Mouse (Mus musculus) MEL (cell line): Measurements from ENCODE around the gene Mrrf.

Experiments used
- CTCF ChIP-seq, 3 experiments: IDR thresholded peaks in 2 of 3; conservative IDR thresholded peaks in 1 of 3; 2 replicates each; pipeline ENCODE4 v1.5.1; 2011 to 2012; ENCODE audit warnings: low read length in 3 of 3, low read depth in 2 of 3, mild to moderate bottlenecking in 2 of 3, improper control_type of control experiment in 1 of 3, inconsistent platforms in 1 of 3, mixed read lengths in 1 of 3, moderate library complexity in 1 of 3; ENCODE audit not compliant: control insufficient read depth in 1 of 3, insufficient read depth in 1 of 3, poor library complexity in 1 of 3, severe bottlenecking in 1 of 3
- E2F4 ChIP-seq: IDR thresholded peaks from 2 replicates; pipeline ENCODE4 v1.6.1; 2011; ENCODE audit warnings: low read depth, low read length, improper control_type of control experiment, borderline replicate concordance
- ELF1 ChIP-seq: IDR thresholded peaks from 2 replicates; pipeline ENCODE4 v1.6.1; 2014; ENCODE audit warnings: low read depth, mild to moderate bottlenecking, inconsistent platforms, low read length, improper control_type of control experiment, moderate library complexity
- EP300 ChIP-seq, 2 experiments: IDR thresholded peaks; 2 replicates each; pipeline ENCODE4 v1.6.1; 2011; ENCODE audit warnings: improper control_type of control experiment in 2 of 2, low read length in 2 of 2, low read depth in 1 of 2, mild to moderate bottlenecking in 1 of 2
- HCFC1 ChIP-seq: IDR thresholded peaks from 2 replicates; pipeline ENCODE4 v1.6.1; 2012; ENCODE audit warnings: low read depth, mild to moderate bottlenecking, inconsistent platforms, low read length, improper control_type of control experiment, moderate library complexity
- KAT2A ChIP-seq: conservative IDR thresholded peaks from 2 replicates; pipeline ENCODE4 v1.6.1; 2012; ENCODE audit warnings: low read depth, low read length, improper control_type of control experiment, inconsistent platforms
- MAX ChIP-seq: IDR thresholded peaks from 2 replicates; pipeline ENCODE4 v1.6.1; 2011; ENCODE audit warnings: low read length, improper control_type of control experiment
- RAD21 ChIP-seq: IDR thresholded peaks from 2 replicates; pipeline ENCODE4 v1.6.1; 2011; ENCODE audit warnings: mild to moderate bottlenecking, low read depth, low read length, improper control_type of control experiment
- TBP ChIP-seq: IDR thresholded peaks from 2 replicates; pipeline ENCODE4 v1.8.0; 2011; ENCODE audit warnings: low read depth, low read length, improper control_type of control experiment
- ZC3H11A ChIP-seq: IDR thresholded peaks from 2 replicates; pipeline ENCODE4 v1.6.1; 2012; ENCODE audit warnings: low read depth, mild to moderate bottlenecking, inconsistent platforms, low read length, improper control_type of control experiment
- ZKSCAN1 ChIP-seq: IDR thresholded peaks from 2 replicates; pipeline ENCODE4 v1.6.1; 2012; ENCODE audit warnings: low read depth, mild to moderate bottlenecking, inconsistent platforms, low read length, improper control_type of control experiment, moderate library complexity
- ZNF384 ChIP-seq: IDR thresholded peaks from 2 replicates; pipeline ENCODE4 v1.6.1; 2012; ENCODE audit warnings: low read depth, mild to moderate bottlenecking, inconsistent platforms, low read length, improper control_type of control experiment

- TF ChIP-seq ZKSCAN1, result no peak
- no peak for TF ChIP-seq KAT2A
- TF ChIP-seq ELF1, result no peak
- TF ChIP-seq ZNF384, result no peak
- TF ChIP-seq MAX, result no peak
- TF ChIP-seq TBP, result no peak
- TF ChIP-seq ZC3H11A, result no peak
- TF ChIP-seq E2F4, result no peak
- no peak for TF ChIP-seq HCFC1
- TF ChIP-seq EP300 (IDR thresholded peaks at IDR 0.05; ENCODE audit: low read depth in 1 of 2, low read length in 2 of 2), result no peak
- TF ChIP-seq RAD21, result no peak
- no peak for TF ChIP-seq CTCF (IDR thresholded peaks at IDR 0.05 in 2 of 3, conservative IDR thresholded peaks at IDR 0.05 in 1 of 3; ENCODE audit: control insufficient read depth in 1 of 3, insufficient read depth in 1 of 3, low read depth in 2 of 3, low read length in 3 of 3, poor library complexity in 1 of 3, severe bottlenecking in 1 of 3)
These were observed 100.7 kb downstream of the Mrrf start for GRCm38 (mm10) chr2:36236889-36237288.
